Mouse (Mus musculus): Measurements from ENCODE around the gene Olfr685. TPM values are rescaled to one million over a fixed set of nuclear protein-coding genes. Genes with fewer than 3 reads are reported as not detected.

Gene Olfr685
- not detected for polyA plus RNA-seq (2014; fragmentation: Illumina TruSeq; extraction: RNeasy Lipid Tissue Mini Kit (QIAGEN cat#74804); ENCODE audit: low read depth, low replicate concordance)

DNA sequence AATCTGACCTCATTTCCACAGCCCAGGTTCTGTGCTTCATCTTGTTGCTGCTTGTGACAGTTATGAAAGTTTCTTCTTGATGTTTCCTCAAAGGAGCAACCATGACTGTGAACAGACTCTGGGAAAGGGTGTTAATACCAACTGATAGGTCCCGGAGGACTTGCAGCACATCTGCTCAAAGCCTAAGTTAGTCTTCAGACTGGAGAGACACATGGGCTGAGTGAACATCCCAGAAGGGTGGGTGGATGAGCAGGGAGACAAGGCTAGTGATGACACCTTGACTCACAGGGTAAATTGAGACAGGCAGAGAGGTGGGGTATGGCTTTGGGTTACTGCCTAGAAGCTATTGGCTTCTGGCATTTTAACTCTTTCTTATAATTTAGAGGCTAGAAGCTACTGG, at the start of gene Olfr685:
Gene Olfr685 (minus strand): TSS at position 101 of the 400 bp plus-strand sequence.

DNA sequence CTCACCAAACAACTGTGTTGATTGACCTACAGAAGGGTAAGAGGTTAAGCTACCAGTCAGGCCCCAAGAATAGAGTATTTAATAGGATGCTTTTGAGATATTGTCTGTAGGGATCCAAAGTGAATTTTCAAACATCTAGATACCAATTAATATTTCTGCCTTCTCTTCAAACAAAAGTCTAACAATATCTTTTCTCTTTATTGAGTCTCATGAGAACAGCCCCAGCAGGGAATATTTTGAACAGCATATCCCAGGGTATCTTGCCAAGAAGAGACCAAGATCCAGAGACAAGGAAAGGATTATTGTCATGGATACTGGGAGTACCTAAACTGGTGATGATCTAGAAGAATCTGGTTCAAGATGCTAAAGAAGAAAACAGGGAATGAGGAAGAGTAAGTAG, 21.6 kb upstream of the Olfr685 start, which contains the start of gene Olfr686:
Gene Olfr686 (minus strand): TSS at position 101 of the 400 bp plus-strand sequence.

DNA sequence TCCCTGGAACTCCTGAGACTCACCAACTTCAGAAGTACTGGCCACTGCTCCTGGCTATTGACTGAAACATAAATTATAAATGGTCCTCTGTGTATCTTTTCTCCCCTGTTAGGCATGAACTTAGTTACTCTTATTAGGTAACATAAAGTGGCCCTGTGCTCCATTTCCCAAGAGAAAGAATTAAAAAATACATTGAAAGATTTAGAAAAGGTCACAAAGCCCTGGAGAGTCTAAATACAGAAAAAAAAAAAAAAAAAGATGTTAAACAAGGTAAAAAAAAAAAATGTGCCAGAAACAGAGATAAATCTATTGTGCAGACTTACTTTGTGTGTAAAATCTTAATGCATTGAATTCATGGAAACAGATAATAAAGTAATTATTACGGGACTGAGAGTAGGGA, 22.3 kb downstream of the Olfr685 start, which contains the start of gene Olfr684:
Gene Olfr684 (minus strand): TSS at position 101 of the 400 bp plus-strand sequence.

DNA sequence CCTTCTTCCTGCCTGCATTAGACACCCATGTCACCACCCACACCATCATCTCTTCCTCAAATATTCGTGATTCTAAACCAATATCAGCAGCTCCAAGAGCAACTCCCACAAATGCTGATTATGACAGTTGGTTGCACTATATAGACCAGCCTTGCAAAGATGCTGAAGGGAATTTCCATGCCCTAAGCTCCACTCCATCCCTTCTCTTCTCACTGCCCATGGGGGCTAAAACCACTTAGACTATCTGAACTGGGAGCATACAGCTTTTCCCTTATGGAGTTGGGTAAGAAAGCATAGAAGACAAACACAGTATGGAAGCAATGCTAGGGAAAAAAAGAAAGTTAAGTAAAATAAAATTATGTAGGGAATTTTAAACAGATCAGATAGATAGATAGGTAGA, 38.9 kb downstream of the Olfr685 start, which contains the start of gene Olfr683:
Gene Olfr683 (minus strand): TSS at position 101 of the 400 bp plus-strand sequence.

Other genes with a start within 250 kb of the Olfr685 start
- not detected for gene Olfr670, start 223.4 kb downstream of the Olfr685 start, polyA plus RNA-seq (2014; fragmentation: Illumina TruSeq; extraction: RNeasy Lipid Tissue Mini Kit (QIAGEN cat#74804); ENCODE audit: low read depth, low replicate concordance)
- gene Olfr671, start 206.9 kb downstream of the Olfr685 start, polyA plus RNA-seq (2014; fragmentation: Illumina TruSeq; extraction: RNeasy Lipid Tissue Mini Kit (QIAGEN cat#74804); ENCODE audit: low read depth, low replicate concordance) = not detected
- not detected for gene Olfr672, start 184.0 kb downstream of the Olfr685 start, polyA plus RNA-seq (2014; fragmentation: Illumina TruSeq; extraction: RNeasy Lipid Tissue Mini Kit (QIAGEN cat#74804); ENCODE audit: low read depth, low replicate concordance)
- gene Olfr675, start 157.6 kb downstream of the Olfr685 start, polyA plus RNA-seq (2014; fragmentation: Illumina TruSeq; extraction: RNeasy Lipid Tissue Mini Kit (QIAGEN cat#74804); ENCODE audit: low read depth, low replicate concordance) = not detected
- not detected for gene Olfr676, start 153.3 kb downstream of the Olfr685 start, polyA plus RNA-seq (2014; fragmentation: Illumina TruSeq; extraction: RNeasy Lipid Tissue Mini Kit (QIAGEN cat#74804); ENCODE audit: low read depth, low replicate concordance)
- not detected for gene Olfr677, start 134.6 kb downstream of the Olfr685 start, polyA plus RNA-seq (2014; fragmentation: Illumina TruSeq; extraction: RNeasy Lipid Tissue Mini Kit (QIAGEN cat#74804); ENCODE audit: low read depth, low replicate concordance)
- gene Olfr678, start 121.5 kb downstream of the Olfr685 start, polyA plus RNA-seq (2014; fragmentation: Illumina TruSeq; extraction: RNeasy Lipid Tissue Mini Kit (QIAGEN cat#74804); ENCODE audit: low read depth, low replicate concordance) = not detected
- not detected for gene Olfr679, start 104.8 kb downstream of the Olfr685 start, polyA plus RNA-seq (2014; fragmentation: Illumina TruSeq; extraction: RNeasy Lipid Tissue Mini Kit (QIAGEN cat#74804); ENCODE audit: low read depth, low replicate concordance)
- not detected for gene Olfr680-ps1, start 93.2 kb downstream of the Olfr685 start, polyA plus RNA-seq (2014; fragmentation: Illumina TruSeq; extraction: RNeasy Lipid Tissue Mini Kit (QIAGEN cat#74804); ENCODE audit: low read depth, low replicate concordance)
- not detected for gene Olfr681, start 69.2 kb downstream of the Olfr685 start, polyA plus RNA-seq (2014; fragmentation: Illumina TruSeq; extraction: RNeasy Lipid Tissue Mini Kit (QIAGEN cat#74804); ENCODE audit: low read depth, low replicate concordance)
- gene Olfr683, start 39.0 kb downstream of the Olfr685 start, polyA plus RNA-seq (2014; fragmentation: Illumina TruSeq; extraction: RNeasy Lipid Tissue Mini Kit (QIAGEN cat#74804); ENCODE audit: low read depth, low replicate concordance) = not detected
- not detected for gene Olfr684, start 22.4 kb downstream of the Olfr685 start, polyA plus RNA-seq (2014; fragmentation: Illumina TruSeq; extraction: RNeasy Lipid Tissue Mini Kit (QIAGEN cat#74804); ENCODE audit: low read depth, low replicate concordance)
- gene Olfr686, start 21.5 kb upstream of the Olfr685 start, polyA plus RNA-seq (2014; fragmentation: Illumina TruSeq; extraction: RNeasy Lipid Tissue Mini Kit (QIAGEN cat#74804); ENCODE audit: low read depth, low replicate concordance) = not detected
- not detected for gene Olfr688, start 102.1 kb upstream of the Olfr685 start, polyA plus RNA-seq (2014; fragmentation: Illumina TruSeq; extraction: RNeasy Lipid Tissue Mini Kit (QIAGEN cat#74804); ENCODE audit: low read depth, low replicate concordance)
- gene Olfr689, start 125.2 kb upstream of the Olfr685 start, polyA plus RNA-seq (2014; fragmentation: Illumina TruSeq; extraction: RNeasy Lipid Tissue Mini Kit (QIAGEN cat#74804); ENCODE audit: low read depth, low replicate concordance) = not detected
- not detected for gene Olfr690, start 148.1 kb upstream of the Olfr685 start, polyA plus RNA-seq (2014; fragmentation: Illumina TruSeq; extraction: RNeasy Lipid Tissue Mini Kit (QIAGEN cat#74804); ENCODE audit: low read depth, low replicate concordance)
- not detected for gene Olfr691, start 156.3 kb upstream of the Olfr685 start, polyA plus RNA-seq (2014; fragmentation: Illumina TruSeq; extraction: RNeasy Lipid Tissue Mini Kit (QIAGEN cat#74804); ENCODE audit: low read depth, low replicate concordance)
- gene Olfr692, start 182.2 kb upstream of the Olfr685 start, polyA plus RNA-seq (2014; fragmentation: Illumina TruSeq; extraction: RNeasy Lipid Tissue Mini Kit (QIAGEN cat#74804); ENCODE audit: low read depth, low replicate concordance) = not detected
- not detected for gene Gm5901, start 189.0 kb upstream of the Olfr685 start, polyA plus RNA-seq (2014; fragmentation: Illumina TruSeq; extraction: RNeasy Lipid Tissue Mini Kit (QIAGEN cat#74804); ENCODE audit: low read depth, low replicate concordance)
- 4.8 TPM for gene Fam160a2, start 214.0 kb upstream of the Olfr685 start, polyA plus RNA-seq (2014; fragmentation: Illumina TruSeq; extraction: RNeasy Lipid Tissue Mini Kit (QIAGEN cat#74804); ENCODE audit: low read depth, low replicate concordance)
- not detected for gene Cnga4, start 218.6 kb upstream of the Olfr685 start, polyA plus RNA-seq (2014; fragmentation: Illumina TruSeq; extraction: RNeasy Lipid Tissue Mini Kit (QIAGEN cat#74804); ENCODE audit: low read depth, low replicate concordance)
- not detected for gene Cckbr, start 239.7 kb upstream of the Olfr685 start, polyA plus RNA-seq (2014; fragmentation: Illumina TruSeq; extraction: RNeasy Lipid Tissue Mini Kit (QIAGEN cat#74804); ENCODE audit: low read depth, low replicate concordance)